Mouse (Mus musculus) hindbrain, embryonic 13.5 days (tissue): Measurements from ENCODE around the gene Tex13c2. TPM values are rescaled to one million over a fixed set of nuclear protein-coding genes. Genes with fewer than 3 reads are reported as not detected.

ENCODE experiments used
- ATAC-seq: fragments of 200-750 bp; cut with Nextera tagmentation; 2 replicates; pipeline ENCODE4 v1.8.0; 2017; ENCODE audit warnings: moderate TSS enrichment; ENCODE audit not compliant: low FRiP score
- H3K27ac ChIP-seq: fragments of 300-500 bp; sonication (generic); 2 replicates; pipeline ENCODE4 v1.5.1; 2015; ENCODE audit warnings: inconsistent platforms, mild to moderate bottlenecking, moderate library complexity
- H3K27me3 ChIP-seq: fragments of 300-500 bp; sonication (generic); 2 replicates; pipeline ENCODE4 v1.6.1; 2015; ENCODE audit warnings: mild to moderate bottlenecking, inconsistent platforms
- H3K36me3 ChIP-seq: fragments of 300-500 bp; sonication (generic); 2 replicates; pipeline ENCODE4 v1.6.1; 2015; ENCODE audit warnings: mild to moderate bottlenecking, inconsistent platforms
- H3K4me1 ChIP-seq: fragments of 300-500 bp; sonication (generic); replicated peaks from 2 replicates; pipeline ENCODE4 v1.6.1; 2015; ENCODE audit warnings: inconsistent platforms
- H3K4me2 ChIP-seq: fragments of 300-500 bp; sonication (generic); 2 replicates; pipeline ENCODE4 v1.6.1; 2015; ENCODE audit warnings: inconsistent platforms, mild to moderate bottlenecking, moderate library complexity
- H3K4me3 ChIP-seq: fragments of 300-500 bp; sonication (generic); 2 replicates; pipeline ENCODE4 v1.5.1; 2015; ENCODE audit warnings: mild to moderate bottlenecking, inconsistent platforms
- H3K9ac ChIP-seq: fragments of 300-500 bp; sonication (generic); 2 replicates; pipeline ENCODE4 v1.6.1; 2015; ENCODE audit warnings: mild to moderate bottlenecking, inconsistent platforms
- H3K9me3 ChIP-seq: fragments of 300-500 bp; sonication (generic); 2 replicates; pipeline ENCODE4 v1.6.1; 2016; ENCODE audit warnings: inconsistent platforms
- WGBS: fragments of 180-500 bp; shearing (Covaris S2); methylation state at CpG from one replicate; pipeline ENCODE4 v1.1.7; 2015; 5-methylcytosine and 5-hydroxymethylcytosine counted together
- polyA plus RNA-seq: library from polyadenylated mRNA; unstranded; fragments of >200 nt; fragmentation: Nextera tagmentation; extraction: Ambion mirVana; gene quantifications from 2 replicates; pipeline ENCODE4 v1.2.1, GENCODE M21; 2015

Tex13c2 gene
- 0.12 TPM in 1 of 2 replicates, not detected in the other for polyA plus RNA-seq

DNA sequence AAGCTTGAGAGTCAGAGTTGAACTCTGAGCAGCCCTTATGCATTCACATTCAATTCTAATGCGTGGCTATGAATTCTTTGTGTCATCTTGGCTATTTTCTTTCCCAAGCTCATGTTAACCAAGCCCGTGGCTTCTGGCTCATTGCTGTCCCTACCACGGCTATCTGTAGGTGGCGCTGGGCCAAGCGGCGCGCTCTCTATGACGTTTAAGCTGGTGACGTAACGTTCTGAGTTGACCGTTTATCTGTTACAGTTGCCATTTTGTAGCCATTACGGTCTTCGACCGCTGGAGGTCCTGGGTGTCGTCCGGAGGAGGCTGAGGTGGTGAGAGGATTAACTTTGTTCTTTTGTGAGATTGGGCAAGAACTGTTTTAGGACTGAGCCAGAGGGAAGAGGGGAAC lies at the start of gene Tex13c2:
Gene Tex13c2, plus strand, starts transcription at position 246 of the 400 bp plus-strand sequence.
- no peaks in the 10 kb centered on the region for H3K9me3 ChIP-seq
- no peak within 1 kb of the TSS for H3K4me3 ChIP-seq
- H3K4me2 ChIP-seq = no peak within 1 kb of the TSS
- no peak within 1 kb of the TSS for H3K9ac ChIP-seq
- H3K36me3 ChIP-seq = no peaks in the 10 kb centered on the region
- WGBS = 92% methylated on average over 16 of the region's 16 CpGs
- no peaks in the 10 kb centered on the region for H3K4me1 ChIP-seq
- H3K27ac ChIP-seq = no peak within 1 kb of the TSS
- no peak for ATAC-seq
- H3K27me3 ChIP-seq = no peaks in the 10 kb centered on the region

DNA sequence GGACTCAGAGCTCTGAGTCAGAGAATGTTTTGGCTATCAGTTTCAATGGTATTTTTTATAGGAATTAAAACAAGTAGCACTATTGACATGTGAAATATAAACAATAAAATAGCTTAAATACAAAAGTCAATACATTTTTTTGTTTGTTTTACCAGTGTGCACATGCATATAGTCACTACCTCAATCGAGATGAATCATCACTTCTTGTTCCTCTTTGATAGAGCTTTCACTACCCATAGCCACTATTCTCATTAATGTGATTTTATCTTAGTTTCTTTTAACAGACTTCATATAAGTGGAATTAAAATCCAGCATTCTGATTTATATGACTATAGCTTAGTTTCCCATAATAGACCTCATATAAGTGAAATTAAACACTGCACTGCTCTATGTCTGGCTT lies 39.2 kb upstream of the Tex13c2 start:
- H3K4me3 ChIP-seq = no peak overlapping the region
- H3K36me3 ChIP-seq = no peaks in the 10 kb centered on the region
- 73% methylated on average over 1 of the region's 1 CpGs for WGBS
- no peaks in the 10 kb centered on the region for H3K4me1 ChIP-seq
- no peaks in the 10 kb centered on the region for H3K9me3 ChIP-seq
- H3K27ac ChIP-seq = no peak overlapping the region
- ATAC-seq = no peak
- no peaks in the 10 kb centered on the region for H3K27me3 ChIP-seq
- H3K9ac ChIP-seq = no peak overlapping the region
- no peak overlapping the region for H3K4me2 ChIP-seq

DNA sequence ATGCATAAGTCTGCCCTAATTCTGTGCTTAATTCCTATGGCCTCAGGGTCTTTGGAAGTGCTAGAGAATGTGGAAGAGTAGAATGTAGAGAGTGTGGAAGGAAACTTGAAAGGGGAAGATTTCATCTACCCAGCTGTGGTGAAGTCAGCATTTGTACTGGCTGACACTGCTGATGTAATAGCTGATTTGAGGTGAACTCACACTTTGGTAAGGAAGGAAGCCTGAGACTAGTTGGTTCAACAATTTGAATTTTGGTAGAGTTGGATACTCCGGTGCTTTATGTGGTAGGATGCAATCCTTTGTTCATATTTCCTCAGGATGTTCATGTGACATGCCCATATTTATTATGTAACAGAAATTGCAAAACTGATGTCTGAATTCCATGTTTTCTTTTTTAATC lies 36.5 kb upstream of the Tex13c2 start:
- no peak overlapping the region for H3K4me2 ChIP-seq
- no peak overlapping the region for H3K9ac ChIP-seq
- H3K36me3 ChIP-seq = no peaks in the 10 kb centered on the region
- no peaks in the 10 kb centered on the region for H3K27me3 ChIP-seq
- ATAC-seq = no peak
- H3K27ac ChIP-seq = no peak overlapping the region
- H3K9me3 ChIP-seq = no peaks in the 10 kb centered on the region
- no peak overlapping the region for H3K4me3 ChIP-seq
- WGBS = 94% methylated on average over 1 of the region's 1 CpGs
- no peaks in the 10 kb centered on the region for H3K4me1 ChIP-seq

DNA sequence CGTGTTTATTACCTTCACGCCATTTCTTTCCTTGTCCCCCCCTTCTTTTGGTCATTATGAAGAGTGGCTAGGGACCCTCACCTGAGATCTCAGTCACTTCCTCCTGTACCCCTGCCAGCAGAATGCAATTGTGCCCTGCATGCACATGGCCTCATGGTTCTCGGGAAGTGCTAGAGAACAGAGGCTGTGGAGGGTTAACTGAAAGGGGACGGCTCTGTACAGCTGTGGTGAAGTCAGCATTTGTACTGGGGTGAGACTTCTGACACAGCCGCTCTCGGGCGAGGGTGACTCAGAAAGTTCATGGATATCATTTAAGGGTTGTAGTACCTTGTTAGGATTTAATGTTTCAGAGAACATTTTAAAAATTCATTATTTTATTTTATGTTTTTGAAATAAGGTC lies 35.0 kb upstream of the Tex13c2 start:
- WGBS = 80% methylated on average over 7 of the region's 7 CpGs
- Histone ChIP-seq H3K27ac (no peak overlapping the region), H3K36me3 (no peaks in the 10 kb centered on the region), H3K4me2 (no peak overlapping the region), H3K4me3 (no peak overlapping the region), H3K4me1 (no peaks in the 10 kb centered on the region), H3K27me3 (no peaks in the 10 kb centered on the region), H3K9ac (no peak overlapping the region), H3K9me3 (no peaks in the 10 kb centered on the region)
- no peak for ATAC-seq

GRCm38 (mm10) chrX:42490336-42490735 lies 845 bp downstream of the Tex13c2 start:
- Histone ChIP-seq H3K4me1 (no peaks in the 10 kb centered on the region), H3K9ac (no peak overlapping the region), H3K36me3 (no peaks in the 10 kb centered on the region), H3K9me3 (no peaks in the 10 kb centered on the region), H3K27me3 (no peaks in the 10 kb centered on the region), H3K27ac (no peak overlapping the region), H3K4me3 (no peak overlapping the region), H3K4me2 (no peak overlapping the region)
- 96% methylated on average over 8 of the region's 8 CpGs for WGBS
- ATAC-seq = no peak

- Histone ChIP-seq H3K36me3 (no peaks in the 10 kb centered on the region), H3K27ac (no peak overlapping the region), H3K4me3 (no peak overlapping the region), H3K4me2 (no peak overlapping the region), H3K9me3 (no peaks in the 10 kb centered on the region), H3K27me3 (no peaks in the 10 kb centered on the region), H3K4me1 (no peaks in the 10 kb centered on the region), H3K9ac (no peak overlapping the region)
- no peak for ATAC-seq
Measured at GRCm38 (mm10) chrX:42500538-42500937, 11.0 kb downstream of the Tex13c2 start.

- 71% methylated on average over 13 of the region's 13 CpGs for WGBS
- Histone ChIP-seq H3K4me3 (no peak within 1 kb of the TSS), H3K27ac (no peak within 1 kb of the TSS), H3K4me2 (no peak within 1 kb of the TSS), H3K27me3 (no peaks in the 10 kb centered on the region), H3K4me1 (no peaks in the 10 kb centered on the region), H3K9me3 (no peaks in the 10 kb centered on the region), H3K36me3 (no peaks in the 10 kb centered on the region), H3K9ac (no peak within 1 kb of the TSS)
- no peak for ATAC-seq
Measured at GRCm38 (mm10) chrX:42502291-42503043, 13.0 kb downstream of the Tex13c2 start, which contains the start of gene Sh2d1a. Gene Sh2d1a, plus strand, starts transcription at chrX:42502453.

- Histone ChIP-seq H3K4me2 (no peak overlapping the region), H3K9ac (no peak overlapping the region), H3K36me3 (no peaks in the 10 kb centered on the region), H3K4me3 (no peak overlapping the region), H3K27me3 (no peaks in the 10 kb centered on the region), H3K9me3 (no peaks in the 10 kb centered on the region), H3K4me1 (no peaks in the 10 kb centered on the region), H3K27ac (no peak overlapping the region)
- 90% methylated on average over 2 of the region's 2 CpGs for WGBS
- ATAC-seq = no peak
Measured at GRCm38 (mm10) chrX:42511105-42511504, 21.6 kb downstream of the Tex13c2 start.

DNA sequence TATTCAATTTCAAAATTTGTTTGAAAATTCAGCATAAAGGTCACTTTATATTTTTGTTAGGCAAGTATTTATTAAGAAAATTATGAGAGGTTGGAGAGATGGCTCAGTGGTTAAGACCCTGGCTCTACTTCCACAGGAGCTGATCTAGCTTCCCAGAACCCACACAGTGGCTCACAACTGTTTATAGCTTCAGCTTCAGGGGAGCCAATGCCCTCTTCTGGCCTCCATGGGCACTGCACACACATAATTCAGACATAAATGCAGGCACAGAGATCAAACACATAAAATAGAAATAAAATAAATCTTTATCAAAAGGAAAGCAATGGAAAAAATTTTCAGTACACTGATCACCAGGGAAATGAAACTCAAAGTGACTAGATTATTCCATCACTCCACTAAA lies 23.1 kb downstream of the Tex13c2 start:
- no peaks in the 10 kb centered on the region for H3K4me1 ChIP-seq
- no peak for ATAC-seq

GRCm38 (mm10) chrX:42522868-42523267 lies 33.4 kb downstream of the Tex13c2 start:
- no peaks in the 10 kb centered on the region for H3K36me3 ChIP-seq
- no peak overlapping the region for H3K4me2 ChIP-seq
- no peak overlapping the region for H3K9ac ChIP-seq
- no peak for ATAC-seq
- no peaks in the 10 kb centered on the region for H3K4me1 ChIP-seq
- no peak overlapping the region for H3K27ac ChIP-seq
- H3K27me3 ChIP-seq = no peaks in the 10 kb centered on the region
- H3K4me3 ChIP-seq = no peak overlapping the region
- 81% methylated on average over 2 of the region's 2 CpGs for WGBS
- no peaks in the 10 kb centered on the region for H3K9me3 ChIP-seq

More for the DNA sequence above, 23.1 kb downstream of the Tex13c2 start:
- no peak overlapping the region for H3K4me3 ChIP-seq
- no peaks in the 10 kb centered on the region for H3K9me3 ChIP-seq
- no peaks in the 10 kb centered on the region for H3K36me3 ChIP-seq
- H3K27me3 ChIP-seq = no peaks in the 10 kb centered on the region
- H3K9ac ChIP-seq = no peak overlapping the region
- no peak overlapping the region for H3K4me2 ChIP-seq
- H3K27ac ChIP-seq = no peak overlapping the region

DNA sequence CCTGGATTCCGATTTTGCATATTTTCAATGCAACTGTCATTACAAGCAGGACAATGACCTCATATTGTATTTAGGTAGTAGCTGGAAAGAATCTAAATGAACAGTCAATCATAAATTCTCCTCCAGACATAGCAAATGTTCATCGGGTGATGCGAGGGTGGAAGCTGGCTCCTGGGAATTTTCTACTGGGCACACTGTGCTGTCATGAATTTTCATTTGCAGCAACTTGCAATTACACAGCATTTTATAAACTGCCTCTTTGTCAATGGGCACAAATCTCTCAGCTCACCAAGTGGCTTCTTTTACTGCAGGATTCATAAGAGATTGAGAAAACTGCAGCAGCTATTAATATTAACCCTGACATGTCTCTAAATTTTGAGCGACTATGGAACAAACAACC lies 41.2 kb downstream of the Tex13c2 start:
- H3K9ac ChIP-seq = no peak overlapping the region
- H3K4me3 ChIP-seq = no peak overlapping the region
- no peak for ATAC-seq
- H3K27me3 ChIP-seq = no peaks in the 10 kb centered on the region
- no peaks in the 10 kb centered on the region for H3K4me1 ChIP-seq
- H3K9me3 ChIP-seq = no peaks in the 10 kb centered on the region
- H3K27ac ChIP-seq = no peak overlapping the region
- 48% methylated on average over 4 of the region's 4 CpGs for WGBS
- H3K4me2 ChIP-seq = no peak overlapping the region
- H3K36me3 ChIP-seq = no peaks in the 10 kb centered on the region

- peak overlapping the region; percentile 25; the same call in 1 of the 2 replicates for H3K4me2 ChIP-seq
- no peaks in the 10 kb centered on the region for H3K9me3 ChIP-seq
- no peaks in the 10 kb centered on the region for H3K27me3 ChIP-seq
- no peak overlapping the region for H3K4me3 ChIP-seq
- WGBS = 31% methylated on average over 3 of the region's 3 CpGs
- no peaks in the 10 kb centered on the region for H3K36me3 ChIP-seq
- H3K4me1 ChIP-seq = no peaks in the 10 kb centered on the region
- ATAC-seq = peak; percentile 66; the same call in 1 of the 2 replicates
- no peak overlapping the region for H3K9ac ChIP-seq
- H3K27ac ChIP-seq = no peak overlapping the region
Measured at GRCm38 (mm10) chrX:42540030-42540755, 50.7 kb downstream of the Tex13c2 start.

- WGBS = 36% methylated on average over 5 of the region's 5 CpGs
- 0 out of 2 replicates have a peak, but pooled peaks have one; percentile 17 for ATAC-seq
- Histone ChIP-seq H3K4me3 (no peak overlapping the region), H3K36me3 (no peaks in the 10 kb centered on the region), H3K27me3 (no peaks in the 10 kb centered on the region), H3K9ac (no peak overlapping the region), H3K4me1 (no peaks in the 10 kb centered on the region), H3K4me2 (peak overlapping the region; percentile 25; the same call in 1 of the 2 replicates), H3K9me3 (no peaks in the 10 kb centered on the region), H3K27ac (no peak overlapping the region)
Measured at GRCm38 (mm10) chrX:42540756-42541053, 51.2 kb downstream of the Tex13c2 start.
